Mouse (Mus musculus) lung, embryonic 14.5 days (tissue): ENCODE results near the gene Edc4. TPM values are rescaled to one million over a fixed set of nuclear protein-coding genes. Genes with fewer than 3 reads are reported as not detected.
"Not testable (repeated sequence)": the region's sequence is repeated elsewhere in the genome, so short reads cannot be mapped to it uniquely, and the experiment has no call there.

ENCODE experiments used
- ATAC-seq: fragments of 200-750 bp; cut with Nextera tagmentation; 2 replicates; pipeline ENCODE4 v1.8.0; 2017; ENCODE audit warnings: mild to moderate bottlenecking, moderate TSS enrichment, moderate library complexity; ENCODE audit not compliant: insufficient read depth
- DNase-seq: peaks from one replicate; pipeline ENCODE4 v3.0.0-alpha.2; 2015
- H3K27ac ChIP-seq: fragments of 300-500 bp; sonication (generic); 2 replicates; pipeline ENCODE4 v1.5.1; 2014; ENCODE audit warnings: low read depth, mild to moderate bottlenecking, moderate library complexity
- H3K27me3 ChIP-seq: fragments of 300-500 bp; sonication (generic); 2 replicates; pipeline ENCODE4 v1.6.1; 2014; ENCODE audit warnings: low read length, control low read depth; ENCODE audit not compliant: insufficient read depth
- H3K36me3 ChIP-seq: fragments of 300-500 bp; sonication (generic); 2 replicates; pipeline ENCODE4 v1.6.1; 2014; ENCODE audit warnings: control low read depth; ENCODE audit not compliant: insufficient read depth
- H3K4me1 ChIP-seq: fragments of 300-500 bp; sonication (generic); 2 replicates; pipeline ENCODE4 v1.6.1; 2014; ENCODE audit warnings: antibody characterized with exemption, control low read depth; ENCODE audit not compliant: insufficient read depth
- H3K4me2 ChIP-seq: fragments of 300-500 bp; sonication (generic); 2 replicates; pipeline ENCODE4 v1.6.1; 2014; ENCODE audit warnings: mild to moderate bottlenecking
- H3K4me3 ChIP-seq: fragments of 300-500 bp; sonication (generic); 2 replicates; pipeline ENCODE4 v1.5.1; 2014; ENCODE audit warnings: low read depth, low read length
- H3K9ac ChIP-seq: fragments of 300-500 bp; sonication (generic); 2 replicates; pipeline ENCODE4 v1.6.1; 2014
- H3K9me3 ChIP-seq: fragments of 300-500 bp; sonication (generic); 2 replicates; pipeline ENCODE4 v1.6.1; 2016; ENCODE audit warnings: low read depth, low read length, control low read depth
- CTCF ChIP-seq: IDR thresholded peaks from 2 replicates; pipeline ENCODE4 v1.5.1; 2016; ENCODE audit warnings: antibody characterized with exemption, low read depth
- WGBS: fragments of 180-500 bp; shearing (Covaris S2); extraction: QIAGEN DNeasy Blood & Tissue Kit; methylation state at CpG from one replicate; pipeline ENCODE4 v1.1.7; 2014; 5-methylcytosine and 5-hydroxymethylcytosine counted together
- polyA plus RNA-seq: library from polyadenylated mRNA; unstranded; fragments of >200 nt; fragmentation: Nextera tagmentation; extraction: Ambion mirVana; gene quantifications from 2 replicates; pipeline ENCODE4 v1.2.1, GENCODE M21; 2014

Edc4 gene
- 48.2 and 55.4 TPM in 2 replicates for polyA plus RNA-seq

GRCm38 (mm10) chr8:105880754-105881520 lies at the start of gene Edc4:
Gene Edc4 (plus strand): TSS chr8:105880881.
- DNase-seq (peak; percentile 93), ATAC-seq (peak; percentile 89)
- H3K27ac ChIP-seq, result peak within 1 kb of the TSS; percentile 59; the same call in 1 of the 2 replicates
- H3K4me3 ChIP-seq, result peak within 1 kb of the TSS; percentile 83
- TF ChIP-seq CTCF, result no peak
- no peaks in the 10 kb centered on the region for H3K27me3 ChIP-seq
- peaks cover 3% of the 10 kb centered on the region for H3K4me1 ChIP-seq
- H3K9me3 ChIP-seq, result no peaks in the 10 kb centered on the region
- H3K4me2 ChIP-seq, result peak within 1 kb of the TSS; percentile 90
- peaks cover 59% of the 10 kb centered on the region for H3K36me3 ChIP-seq
- WGBS, result under 1% methylated on average over 45 of the region's 45 CpGs
- peak within 1 kb of the TSS; percentile 88 for H3K9ac ChIP-seq

GRCm38 (mm10) chr8:105833740-105834139 lies 46.9 kb upstream of the Edc4 start:
- ATAC-seq, H3K4me2 ChIP-seq, H3K36me3 ChIP-seq, H3K4me3 ChIP-seq, H3K9ac ChIP-seq, H3K4me1 ChIP-seq, DNase-seq, H3K9me3 ChIP-seq, H3K27me3 ChIP-seq, H3K27ac ChIP-seq: not testable (repeated sequence)
- 65% methylated on average over 2 of the region's 2 CpGs for WGBS

- Histone ChIP-seq H3K27me3 (no peaks in the 10 kb centered on the region), H3K27ac (no peak overlapping the region), H3K36me3 (no peaks in the 10 kb centered on the region), H3K4me2 (no peak overlapping the region), H3K9ac (no peak overlapping the region), H3K9me3 (no peaks in the 10 kb centered on the region), H3K4me3 (no peak overlapping the region), H3K4me1 (no peaks in the 10 kb centered on the region)
- DNase-seq (peak; percentile 62), ATAC-seq (no peak)
- 31% methylated on average over 11 of the region's 11 CpGs for WGBS
- TF ChIP-seq CTCF, result peak; percentile 61
Measured at GRCm38 (mm10) chr8:105835318-105835717, 45.4 kb upstream of the Edc4 start.

- Histone ChIP-seq H3K4me3 (no peak overlapping the region), H3K27me3 (no peaks in the 10 kb centered on the region), H3K4me2 (no peak overlapping the region), H3K9me3 (no peaks in the 10 kb centered on the region), H3K36me3 (no peaks in the 10 kb centered on the region), H3K4me1 (no peaks in the 10 kb centered on the region), H3K9ac (no peak overlapping the region), H3K27ac (no peak overlapping the region)
- DNase-seq (no peak), ATAC-seq (no peak)
- 76% methylated on average over 6 of the region's 6 CpGs for whole genome bisulfite sequencing
- TF ChIP-seq CTCF, result no peak
Measured at GRCm38 (mm10) chr8:105836991-105837390, 43.7 kb upstream of the Edc4 start.

GRCm38 (mm10) chr8:105839209-105839608 lies 41.5 kb upstream of the Edc4 start:
- ATAC-seq (no peak), DNase-seq (no peak)
- Histone ChIP-seq H3K4me1 (no peaks in the 10 kb centered on the region), H3K9me3 (no peaks in the 10 kb centered on the region), H3K36me3 (peaks cover 8% of the 10 kb centered on the region), H3K4me3 (no peak overlapping the region), H3K9ac (no peak overlapping the region), H3K27ac (no peak overlapping the region), H3K4me2 (no peak overlapping the region), H3K27me3 (no peaks in the 10 kb centered on the region)
- no peak for TF ChIP-seq CTCF
- 90% methylated on average over 5 of the region's 5 CpGs for WGBS

GRCm38 (mm10) chr8:105846678-105847077 lies 34.0 kb upstream of the Edc4 start:
- ATAC-seq (no peak), DNase-seq (no peak)
- Histone ChIP-seq H3K9me3 (no peaks in the 10 kb centered on the region), H3K27me3 (no peaks in the 10 kb centered on the region), H3K27ac (no peak overlapping the region), H3K4me3 (no peak overlapping the region), H3K4me1 (no peaks in the 10 kb centered on the region), H3K36me3 (peaks cover 62% of the 10 kb centered on the region), H3K9ac (no peak overlapping the region), H3K4me2 (no peak overlapping the region)
- WGBS, result 81% methylated on average over 11 of the region's 11 CpGs
- no peak for TF ChIP-seq CTCF

GRCm38 (mm10) chr8:105850014-105850413 lies 30.7 kb upstream of the Edc4 start:
- H3K9ac ChIP-seq, result no peak overlapping the region
- no peak for TF ChIP-seq CTCF
- peaks cover 46% of the 10 kb centered on the region for H3K36me3 ChIP-seq
- no peaks in the 10 kb centered on the region for H3K9me3 ChIP-seq
- no peaks in the 10 kb centered on the region for H3K27me3 ChIP-seq
- H3K4me2 ChIP-seq, result peak overlapping the region; percentile 55; the same call in 1 of the 2 replicates
- WGBS, result 77% methylated on average over 4 of the region's 4 CpGs
- no peak overlapping the region for H3K4me3 ChIP-seq
- H3K4me1 ChIP-seq, result no peaks in the 10 kb centered on the region
- DNase-seq, result no peak
- no peak for ATAC-seq
- no peak overlapping the region for H3K27ac ChIP-seq
